Mouse (Mus musculus): ENCODE data around the gene Kifc5b. TPM values are rescaled to one million over a fixed set of nuclear protein-coding genes. Genes with fewer than 3 reads are reported as not detected.

Gene Kifc5b
- polyA plus RNA-seq, 1 experiment from 2014 or later, result 3.6 TPM

GRCm38 (mm10) chr17:26950560-26951288 lies 33.8 kb downstream of the Kifc5b start:
- peaks cover 12% of the 10 kb centered on the region for H3K36me3 ChIP-seq
- H3K9me3 ChIP-seq, result no peaks in the 10 kb centered on the region
- peak; percentile 6; the same call in 1 of the 2 replicates for ATAC-seq (ENCODE audit: low FRiP score)
- H3K4me3 ChIP-seq, result peak overlapping the region; percentile 42
- H3K9ac ChIP-seq, result peak overlapping the region; percentile 89
- no peaks in the 10 kb centered on the region for H3K27me3 ChIP-seq
- peak overlapping the region; percentile 95 for H3K27ac ChIP-seq
- peaks cover 83% of the 10 kb centered on the region for H3K4me1 ChIP-seq (replicated peaks)
- 34% methylated on average over 7 of the region's 7 CpGs for WGBS
- peak overlapping the region; percentile 85 for H3K4me2 ChIP-seq

- H3K9me3 ChIP-seq, result no peaks in the 10 kb centered on the region
- under 1% methylated on average over 8 of the region's 11 CpGs for WGBS
- H3K4me2 ChIP-seq, result peak overlapping the region; percentile 85
- peaks cover 76% of the 10 kb centered on the region for H3K4me1 ChIP-seq (replicated peaks)
- H3K9ac ChIP-seq, result peak overlapping the region; percentile 89
- ATAC-seq (ENCODE audit: low FRiP score), result peak; percentile 49
- H3K27ac ChIP-seq, result peak overlapping the region; percentile 85
- peak overlapping the region; percentile 42 for H3K4me3 ChIP-seq
- no peaks in the 10 kb centered on the region for H3K27me3 ChIP-seq
- peaks cover 19% of the 10 kb centered on the region for H3K36me3 ChIP-seq
Measured at GRCm38 (mm10) chr17:26951406-26951805, 34.5 kb downstream of the Kifc5b start.

- ATAC-seq (ENCODE audit: low FRiP score), result no peak
- no peaks in the 10 kb centered on the region for H3K9me3 ChIP-seq
- peaks cover 27% of the 10 kb centered on the region for H3K36me3 ChIP-seq
- peak overlapping the region; percentile 89 for H3K9ac ChIP-seq
- peaks cover 68% of the 10 kb centered on the region for H3K4me1 ChIP-seq (replicated peaks)
- H3K4me3 ChIP-seq, result peak overlapping the region; percentile 42
- no peaks in the 10 kb centered on the region for H3K27me3 ChIP-seq
- 1% methylated on average over 21 of the region's 23 CpGs for WGBS
- peak overlapping the region; percentile 85 for H3K27ac ChIP-seq
- H3K4me2 ChIP-seq, result peak overlapping the region; percentile 85
Measured at GRCm38 (mm10) chr17:26951952-26952877, 35.3 kb downstream of the Kifc5b start.

- H3K4me2 ChIP-seq, result peak overlapping the region; percentile 85
- no peaks in the 10 kb centered on the region for H3K9me3 ChIP-seq
- peak overlapping the region; percentile 42 for H3K4me3 ChIP-seq
- peaks cover 61% of the 10 kb centered on the region for H3K4me1 ChIP-seq (replicated peaks)
- 27% methylated on average over 6 of the region's 6 CpGs for WGBS
- no peaks in the 10 kb centered on the region for H3K27me3 ChIP-seq
- peaks cover 37% of the 10 kb centered on the region for H3K36me3 ChIP-seq
- peak overlapping the region; percentile 89 for H3K9ac ChIP-seq
- no peak for ATAC-seq (ENCODE audit: low FRiP score)
- H3K27ac ChIP-seq, result peak overlapping the region; percentile 85
Measured at GRCm38 (mm10) chr17:26953201-26953600, 36.3 kb downstream of the Kifc5b start.

GRCm38 (mm10) chr17:26953726-26954125 lies 36.8 kb downstream of the Kifc5b start:
- no peaks in the 10 kb centered on the region for H3K27me3 ChIP-seq
- no peaks in the 10 kb centered on the region for H3K9me3 ChIP-seq
- H3K27ac ChIP-seq, result peak overlapping the region; percentile 85
- H3K4me3 ChIP-seq, result peak overlapping the region; percentile 42
- peaks cover 61% of the 10 kb centered on the region for H3K4me1 ChIP-seq (replicated peaks)
- ATAC-seq (ENCODE audit: low FRiP score), result no peak
- peak overlapping the region; percentile 89 for H3K9ac ChIP-seq
- WGBS, result 12% methylated on average over 12 of the region's 16 CpGs
- peaks cover 42% of the 10 kb centered on the region for H3K36me3 ChIP-seq
- peak overlapping the region; percentile 85 for H3K4me2 ChIP-seq

- WGBS, result 86% methylated on average over 5 of the region's 5 CpGs
- no peak overlapping the region for H3K4me2 ChIP-seq
- no peak overlapping the region for H3K27ac ChIP-seq
- no peaks in the 10 kb centered on the region for H3K9me3 ChIP-seq
- no peak overlapping the region for H3K4me3 ChIP-seq
- H3K4me1 ChIP-seq (replicated peaks), result peaks cover 37% of the 10 kb centered on the region
- ATAC-seq (ENCODE audit: low FRiP score), result no peak
- H3K36me3 ChIP-seq, result peaks cover 68% of the 10 kb centered on the region
- H3K27me3 ChIP-seq, result no peaks in the 10 kb centered on the region
- H3K9ac ChIP-seq, result no peak overlapping the region
Measured at GRCm38 (mm10) chr17:26956309-26956708, 39.4 kb downstream of the Kifc5b start.

GRCm38 (mm10) chr17:26956895-26957294 lies 40.0 kb downstream of the Kifc5b start:
- Histone ChIP-seq H3K4me2 (no peak overlapping the region), H3K27ac (no peak overlapping the region), H3K4me1 (replicated peaks) (peaks cover 31% of the 10 kb centered on the region), H3K27me3 (no peaks in the 10 kb centered on the region), H3K4me3 (no peak overlapping the region), H3K36me3 (peaks cover 74% of the 10 kb centered on the region), H3K9ac (no peak overlapping the region), H3K9me3 (no peaks in the 10 kb centered on the region)
- WGBS, result 93% methylated on average over 18 of the region's 18 CpGs
- ATAC-seq (ENCODE audit: low FRiP score), result no peak

GRCm38 (mm10) chr17:26957872-26958271 lies 41.0 kb downstream of the Kifc5b start:
- Histone ChIP-seq H3K9me3 (no peaks in the 10 kb centered on the region), H3K4me3 (no peak overlapping the region), H3K27me3 (no peaks in the 10 kb centered on the region), H3K27ac (no peak overlapping the region), H3K36me3 (peaks cover 83% of the 10 kb centered on the region), H3K4me1 (replicated peaks) (peaks cover 22% of the 10 kb centered on the region), H3K9ac (no peak overlapping the region), H3K4me2 (no peak overlapping the region)
- no peak for ATAC-seq (ENCODE audit: low FRiP score)
- 98% methylated on average over 5 of the region's 5 CpGs for WGBS

- Histone ChIP-seq H3K4me2 (no peak overlapping the region), H3K4me1 (replicated peaks) (peaks cover 12% of the 10 kb centered on the region), H3K4me3 (no peak overlapping the region), H3K27ac (no peak overlapping the region), H3K36me3 (peaks cover 90% of the 10 kb centered on the region), H3K9me3 (no peaks in the 10 kb centered on the region), H3K27me3 (no peaks in the 10 kb centered on the region), H3K9ac (no peak overlapping the region)
- 66% methylated on average over 5 of the region's 5 CpGs for WGBS
- ATAC-seq (ENCODE audit: low FRiP score), result no peak
Measured at GRCm38 (mm10) chr17:26958880-26959279, 42.0 kb downstream of the Kifc5b start.

GRCm38 (mm10) chr17:26959815-26960214 lies 42.9 kb downstream of the Kifc5b start:
- H3K9ac ChIP-seq, result no peak overlapping the region
- no peak overlapping the region for H3K4me3 ChIP-seq
- H3K9me3 ChIP-seq, result no peaks in the 10 kb centered on the region
- no peak for ATAC-seq (ENCODE audit: low FRiP score)
- H3K27me3 ChIP-seq, result no peaks in the 10 kb centered on the region
- H3K27ac ChIP-seq, result no peak overlapping the region
- H3K36me3 ChIP-seq, result peaks cover 97% of the 10 kb centered on the region
- 97% methylated on average over 4 of the region's 4 CpGs for WGBS
- peaks cover 3% of the 10 kb centered on the region for H3K4me1 ChIP-seq (replicated peaks)
- no peak overlapping the region for H3K4me2 ChIP-seq

- Histone ChIP-seq H3K9ac (no peak overlapping the region), H3K4me2 (no peak overlapping the region), H3K9me3 (no peaks in the 10 kb centered on the region), H3K27me3 (no peaks in the 10 kb centered on the region), H3K4me3 (no peak overlapping the region), H3K4me1 (replicated peaks) (no peaks in the 10 kb centered on the region), H3K27ac (no peak overlapping the region), H3K36me3 (peaks cover 97% of the 10 kb centered on the region)
- no peak for ATAC-seq (ENCODE audit: low FRiP score)
- WGBS, result 90% methylated on average over 21 of the region's 21 CpGs
Measured at GRCm38 (mm10) chr17:26961572-26962240, 44.8 kb downstream of the Kifc5b start.

GRCm38 (mm10) chr17:26966993-26967392 lies 50.1 kb downstream of the Kifc5b start:
- Histone ChIP-seq H3K4me1 (replicated peaks) (peaks cover 14% of the 10 kb centered on the region), H3K9me3 (no peaks in the 10 kb centered on the region), H3K9ac (no peak overlapping the region), H3K27me3 (no peaks in the 10 kb centered on the region), H3K4me3 (no peak overlapping the region), H3K36me3 (peaks cover 88% of the 10 kb centered on the region), H3K4me2 (no peak overlapping the region), H3K27ac (no peak overlapping the region)
- WGBS, result 89% methylated on average over 11 of the region's 11 CpGs
- ATAC-seq (ENCODE audit: low FRiP score), result no peak
